Mouse (Mus musculus) activated CD4-positive, CD25-positive, alpha-beta regulatory T cell, adult 9 weeks (primary cell): Measurements from ENCODE around the gene Sh3bp5l. TPM values are rescaled to one million over a fixed set of nuclear protein-coding genes. Genes with fewer than 3 reads are reported as not detected.

Experiments used
- polyA plus RNA-seq: library from polyadenylated mRNA; unstranded; fragments of 100-300 nt; shearing (Covaris generic); gene quantifications from one replicate; pipeline ENCODE4 v1.2.1, GENCODE M21; 2017

Sh3bp5l gene
- 27.3 TPM for polyA plus RNA-seq

GRCm38 (mm10) chr11:58330276-58331148 lies at the start of gene Sh3bp5l, which contains the start of gene Zfp672:
TSS of gene Sh3bp5l (plus strand) at chr11:58330724.
TSS of gene Zfp672 (minus strand) at chr11:58330339.

GRCm38 (mm10) chr11:58306860-58307308 lies 23.6 kb upstream of the Sh3bp5l start, which contains the start of gene Zfp692:
TSS of gene Zfp692 (plus strand) at chr11:58307069.

GRCm38 (mm10) chr11:58378763-58379278 lies 48.3 kb downstream of the Sh3bp5l start, which contains the start of gene Lypd8:
TSS of gene Lypd8 (plus strand) at chr11:58379043.

Other genes starting within 250 kb of the Sh3bp5l start
- not detected for gene Gm12248, start 237.6 kb upstream of the Sh3bp5l start, polyA plus RNA-seq
- 114 TPM for gene Cnot8, start 226.6 kb upstream of the Sh3bp5l start, polyA plus RNA-seq
- 12.6 TPM for gene Gemin5, start 162.2 kb upstream of the Sh3bp5l start, polyA plus RNA-seq
- gene Mrpl22, start 159.1 kb upstream of the Sh3bp5l start, polyA plus RNA-seq, result 82.4 TPM
- 624 TPM for gene Igtp, start 131.2 kb upstream of the Sh3bp5l start, polyA plus RNA-seq
- gene Irgm2, start 131.1 kb upstream of the Sh3bp5l start, polyA plus RNA-seq, result 86.1 TPM
- not detected for gene 4930438A08Rik, start 55.9 kb upstream of the Sh3bp5l start, polyA plus RNA-seq
- 22.4 TPM for gene Zfp692, start 23.7 kb upstream of the Sh3bp5l start, polyA plus RNA-seq
- gene Zfp672, start 385 bp upstream of the Sh3bp5l start, polyA plus RNA-seq, result 43.6 TPM
- gene Lypd8, start 48.3 kb downstream of the Sh3bp5l start, polyA plus RNA-seq, result not detected
- gene 1810065E05Rik, start 90.4 kb downstream of the Sh3bp5l start, polyA plus RNA-seq, result not detected
- not detected for gene Gm12253, start 101.8 kb downstream of the Sh3bp5l start, polyA plus RNA-seq
- gene Lypd9, start 122.2 kb downstream of the Sh3bp5l start, polyA plus RNA-seq, result not detected
- gene Olfr30, start 131.5 kb downstream of the Sh3bp5l start, polyA plus RNA-seq, result not detected
- 0.07 TPM for gene Olfr332, start 161.8 kb downstream of the Sh3bp5l start, polyA plus RNA-seq
- gene Olfr331, start 171.8 kb downstream of the Sh3bp5l start, polyA plus RNA-seq, result not detected
- not detected for gene Olfr330, start 204.1 kb downstream of the Sh3bp5l start, polyA plus RNA-seq
- gene Olfr329-ps, start 215.7 kb downstream of the Sh3bp5l start, polyA plus RNA-seq, result not detected
- not detected for gene Olfr328, start 224.9 kb downstream of the Sh3bp5l start, polyA plus RNA-seq
- not detected for gene Olfr224, start 239.8 kb downstream of the Sh3bp5l start, polyA plus RNA-seq
- not detected for gene Olfr325, start 247.0 kb downstream of the Sh3bp5l start, polyA plus RNA-seq